8 mouse cellular contexts compared by ENCODE assay signal in the genomic region with DNA sequence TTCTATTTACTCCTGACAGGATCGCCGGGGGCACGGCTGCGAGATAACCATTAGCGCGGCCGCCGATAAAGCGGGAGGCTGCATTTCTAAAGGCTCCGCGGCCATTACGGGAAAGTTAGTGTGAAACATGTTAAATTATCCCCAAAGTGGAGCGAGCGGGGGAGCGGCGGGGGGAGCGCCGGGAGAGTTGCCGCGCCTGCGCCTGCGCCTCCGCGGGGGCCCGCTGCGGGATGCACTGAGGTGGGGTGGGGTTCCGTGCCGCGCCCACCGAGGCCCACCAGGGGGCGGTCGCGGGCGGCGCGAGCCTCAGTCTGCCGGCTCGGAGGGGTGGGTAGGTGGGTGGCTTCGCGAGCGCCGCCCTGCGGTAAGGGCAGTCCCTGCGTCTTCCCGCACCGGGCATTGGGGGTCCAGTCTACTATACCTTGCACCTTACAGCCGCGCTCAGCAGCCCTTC.
DNase-seq lines count a peak whose midpoint lies in the region; ATAC-seq and TF ChIP-seq lines count a peak whose summit lies in the region.

No protein-coding gene starts in this region.

- H3K4me1 ChIP-seq in lung, embryonic 15.5 days = peaks cover 7% of the 10 kb centered on the region; the same call in 1 of the 2 replicates
- no peaks in the 10 kb centered on the region for H3K4me1 ChIP-seq in lung, adult 2 months (ENCODE audit: control insufficient read depth, insufficient read depth, low read length)
- peaks cover 2 to 6% of the 10 kb centered on the region in 2 experiments; a peak in 2 of 4 replicates for H3K4me1 ChIP-seq in heart, embryonic 14.5 days (ENCODE audit: control insufficient read depth in 2 of 2, insufficient read depth in 2 of 2, low read length in 2 of 2)
- peaks cover 10% of the 10 kb centered on the region for H3K4me1 ChIP-seq in midbrain, embryonic 12.5 days
- H3K4me1 ChIP-seq in thymus, adult 2 months (replicated peaks; ENCODE audit: control insufficient read depth, insufficient read depth, low read length) = no peaks in the 10 kb centered on the region

- no peak for TF ChIP-seq POLR2A in lung, adult 2 months (IDR thresholded peaks at IDR 0.05; ENCODE audit: borderline replicate concordance, extremely low read depth, low read depth, low read length)
- TF ChIP-seq POLR2A in brain, embryonic 14.5 days (IDR thresholded peaks at IDR 0.05; ENCODE audit: borderline replicate concordance, extremely low read depth, insufficient read depth, insufficient read length, poor library complexity, severe bottlenecking) = no peak
- no peak for TF ChIP-seq POLR2A in thymus, adult 2 months (IDR thresholded peaks at IDR 0.05; ENCODE audit: control insufficient read depth, extremely low read depth, insufficient read depth, low read length, poor library complexity)

- no peak for DNase-seq in lung, adult 2 months
- DNase-seq in brain, embryonic 14.5 days (ENCODE audit: low read depth) = peak; percentile 63
- peak; percentile 59 for DNase-seq in kidney, postnatal 10 days
- DNase-seq in thymus, adult 2 months = peak; percentile 25
- no peak for DNase-seq in cerebellum, adult 11 months

- WGBS in lung, embryonic 15.5 days = under 1% methylated on average over 48 of the region's 48 CpGs
- WGBS in lung, adult 2 months = 2% methylated on average over 48 of the region's 48 CpGs
- WGBS in heart, embryonic 14.5 days = 2% methylated on average over 46 of the region's 48 CpGs
- WGBS in midbrain, embryonic 12.5 days = 1% methylated on average over 45 of the region's 48 CpGs
- 6% methylated on average over 48 of the region's 48 CpGs for WGBS in thymus, adult 2 months

- no peaks in the 10 kb centered on the region for H3K9me3 ChIP-seq in lung, embryonic 15.5 days
- no peaks in the 10 kb centered on the region for H3K9me3 ChIP-seq in heart, embryonic 14.5 days (ENCODE audit: control insufficient read depth, low read length)
- H3K9me3 ChIP-seq in midbrain, embryonic 12.5 days = no peaks in the 10 kb centered on the region

- no peak overlapping the region for H3K27ac ChIP-seq in lung, embryonic 15.5 days
- no peak overlapping the region for H3K27ac ChIP-seq in heart, embryonic 14.5 days (replicated peaks in 1 of 2; ENCODE audit: control insufficient read depth in 1 of 2, insufficient read depth in 1 of 2, low read depth in 2 of 2, low read length in 2 of 2)
- H3K27ac ChIP-seq in midbrain, embryonic 12.5 days (replicated peaks) = no peak overlapping the region
- H3K27ac ChIP-seq in thymus, adult 2 months (ENCODE audit: control insufficient read depth, insufficient read depth, low read length) = no peak overlapping the region

- H3K36me3 ChIP-seq in lung, embryonic 15.5 days = no peaks in the 10 kb centered on the region
- no peaks in the 10 kb centered on the region for H3K36me3 ChIP-seq in heart, embryonic 14.5 days (ENCODE audit: control insufficient read depth, insufficient read depth, low read length)
- no peaks in the 10 kb centered on the region for H3K36me3 ChIP-seq in midbrain, embryonic 12.5 days
- H3K36me3 ChIP-seq in thymus, adult 2 months (ENCODE audit: control insufficient read depth, insufficient read depth, low read length) = no peaks in the 10 kb centered on the region

- no peak overlapping the region for H3K9ac ChIP-seq in lung, embryonic 15.5 days
- H3K9ac ChIP-seq in heart, embryonic 14.5 days (ENCODE audit: low read length) = no peak overlapping the region
- H3K9ac ChIP-seq in midbrain, embryonic 12.5 days (replicated peaks) = no peak overlapping the region

- no peak for TF ChIP-seq CTCF in lung, adult 2 months (IDR thresholded peaks at IDR 0.05; ENCODE audit: insufficient read depth, low read length)
- TF ChIP-seq CTCF in brain, embryonic 14.5 days (IDR thresholded peaks at IDR 0.05; ENCODE audit: borderline replicate concordance, extremely low read depth, insufficient read depth, insufficient read length) = peak; percentile 61
- peak; percentile 77 for TF ChIP-seq CTCF in thymus, adult 2 months (IDR thresholded peaks at IDR 0.05; ENCODE audit: borderline replicate concordance, control insufficient read depth, extremely low read depth, insufficient read depth, low read length, poor library complexity)

- no peak for ATAC-seq in lung, embryonic 15.5 days (ENCODE audit: borderline replicate concordance, extremely low read depth, low FRiP score, low TSS enrichment)
- ATAC-seq in heart, embryonic 14.5 days (ENCODE audit: insufficient number of reproducible peaks, insufficient read depth, low FRiP score, low read depth) = no peak
- ATAC-seq in midbrain, embryonic 12.5 days (ENCODE audit: low FRiP score, low read depth) = peak; percentile 54; the same call in 1 of the 2 replicates

- H3K4me3 ChIP-seq in lung, embryonic 15.5 days = peak overlapping the region; percentile 24
- no peak overlapping the region for H3K4me3 ChIP-seq in lung, adult 2 months (replicated peaks; ENCODE audit: extremely low read depth, low read depth, low read length)
- peak overlapping the region; percentile 27; a peak in 3 of 4 replicates for H3K4me3 ChIP-seq in heart, embryonic 14.5 days (ENCODE audit: control insufficient read depth in 1 of 2, insufficient read depth in 1 of 2, low read depth in 1 of 2, low read length in 2 of 2)
- peak overlapping the region; percentile 29 for H3K4me3 ChIP-seq in midbrain, embryonic 12.5 days
- H3K4me3 ChIP-seq in thymus, adult 2 months (ENCODE audit: control insufficient read depth, insufficient read depth, low read length) = no peak overlapping the region

- H3K4me2 ChIP-seq in lung, embryonic 15.5 days = peak overlapping the region; percentile 49
- H3K4me2 ChIP-seq in heart, embryonic 14.5 days (ENCODE audit: low read length) = peak overlapping the region; percentile 53
- peak overlapping the region; percentile 48 for H3K4me2 ChIP-seq in midbrain, embryonic 12.5 days (replicated peaks)

- peaks cover 93% of the 10 kb centered on the region for H3K27me3 ChIP-seq in lung, embryonic 15.5 days
- peaks cover 92% of the 10 kb centered on the region for H3K27me3 ChIP-seq in heart, embryonic 14.5 days (ENCODE audit: control insufficient read depth, insufficient read depth, low read length)
- H3K27me3 ChIP-seq in midbrain, embryonic 12.5 days = peaks cover 98% of the 10 kb centered on the region
- peaks cover 21% of the 10 kb centered on the region; the same call in 1 of the 2 replicates for H3K27me3 ChIP-seq in thymus, adult 2 months (ENCODE audit: control insufficient read depth, insufficient read depth, low read length)

Comparison
In these comparisons a context has a peak if more than half of its experiments do, and no peak if none do; other contexts are left out.
1. H3K4me3 ChIP-seq: peak in lung, embryonic 15.5 days (single experiment), heart, embryonic 14.5 days (2 of 2) and midbrain, embryonic 12.5 days (single experiment); none in lung, adult 2 months (single experiment) and thymus, adult 2 months (single experiment).
2. DNase-seq: peak in brain, embryonic 14.5 days (single experiment), kidney, postnatal 10 days (single experiment) and thymus, adult 2 months (single experiment); none in lung, adult 2 months (single experiment) and cerebellum, adult 11 months (single experiment).
3. Peak in every context shown above with its lines, with median percentiles within 50 percentile points of each other: H3K4me2 ChIP-seq.